Mouse (Mus musculus): ENCODE measurements at regions not wholly inside any gene's neighbourhood (a gene's known extent, or its start where the extent isn't known, plus 50 kb on each side); places are given as distances from the start of the nearest gene placed in this dataset.

GRCm38 (mm10) chr12:11020571-11021545 is 130.0 kb downstream of the Kcns3 start:
- TF ChIP-seq CTCF (IDR thresholded peaks at IDR 0.05; ENCODE audit: extremely low read depth, insufficient read depth, low read length) (no peak), POLR2A (IDR thresholded peaks at IDR 0.05; ENCODE audit: extremely low read depth, insufficient read depth, low read length) (no peak)
